ENCODE assay signal across 30 mouse cellular contexts in genomic region chr14:100206207-100206606, GRCm38 (mm10).
"Had no signal": no experiment of that assay in that cellular context is flagged by ENCODE, and none has a peak within 500 bp of the region (broad histone marks: within the 10 kb centered on the region; RNA-seq: fewer than 3 reads in every experiment).

No protein-coding gene starts in this region.

- H3K27ac ChIP-seq: left cerebral cortex, adult 2 months; limb, embryonic 10.5 days; limb, embryonic 12.5 days; limb, embryonic 13.5 days; limb, embryonic 15.5 days; liver, embryonic 12.5 days; liver, embryonic 13.5 days; liver, embryonic 14.5 days; liver, embryonic 15.5 days; lung, embryonic 15.5 days; macrophage; midbrain, embryonic 10.5 days; midbrain, embryonic 12.5 days; midbrain, embryonic 13.5 days; midbrain, embryonic 15.5 days; neural tube, embryonic 12.5 days had no signal

- H3K4me3 ChIP-seq: left cerebral cortex, adult 2 months; limb, embryonic 10.5 days; limb, embryonic 12.5 days; limb, embryonic 13.5 days; limb, embryonic 15.5 days; liver, embryonic 12.5 days; liver, embryonic 13.5 days; liver, embryonic 15.5 days; lung, embryonic 15.5 days; megakaryocyte, embryonic 14.5 days; midbrain, embryonic 10.5 days; midbrain, embryonic 12.5 days; midbrain, embryonic 13.5 days; midbrain, embryonic 15.5 days; myocyte; neural tube, embryonic 12.5 days had no signal

- H3K9ac ChIP-seq: limb, embryonic 12.5 days; limb, embryonic 13.5 days; limb, embryonic 15.5 days; liver, embryonic 12.5 days; liver, embryonic 13.5 days; liver, embryonic 14.5 days; liver, embryonic 15.5 days; lung, embryonic 14.5 days; lung, embryonic 15.5 days; midbrain, embryonic 12.5 days; midbrain, embryonic 13.5 days; midbrain, embryonic 15.5 days; neural tube, embryonic 12.5 days had no signal

- H3K4me2 ChIP-seq: limb, embryonic 12.5 days; limb, embryonic 13.5 days; limb, embryonic 15.5 days; liver, embryonic 12.5 days; liver, embryonic 13.5 days; liver, embryonic 15.5 days; lung, embryonic 14.5 days; lung, embryonic 15.5 days; midbrain, embryonic 11.5 days; midbrain, embryonic 12.5 days; midbrain, embryonic 13.5 days; midbrain, embryonic 15.5 days; neural tube, embryonic 12.5 days had no signal

- H3K27me3 ChIP-seq: limb, embryonic 12.5 days; limb, embryonic 13.5 days; limb, embryonic 15.5 days; liver, embryonic 12.5 days; liver, embryonic 13.5 days; liver, embryonic 15.5 days; lung, embryonic 15.5 days; megakaryocyte, embryonic 14.5 days; midbrain, embryonic 12.5 days; midbrain, embryonic 13.5 days; midbrain, embryonic 15.5 days; neural tube, embryonic 12.5 days had no signal

- H3K36me3 ChIP-seq: limb, embryonic 15.5 days; liver, embryonic 12.5 days; liver, embryonic 13.5 days; liver, embryonic 15.5 days; lung, embryonic 15.5 days; midbrain, embryonic 13.5 days; midbrain, embryonic 15.5 days; neural tube, embryonic 12.5 days had no signal

- H3K4me1 ChIP-seq: liver, embryonic 12.5 days; liver, embryonic 15.5 days; megakaryocyte, embryonic 14.5 days had no signal

- DNase-seq: left cerebral cortex, postnatal 4 days; liver, embryonic 13.5 days; lung, adult 18-20 months; lung, adult 2 months; lung, embryonic 14.5 days; lung, postnatal 10 days; lung, postnatal 14 days; lung, postnatal 36 days; lung, postnatal 4 days; midbrain, embryonic 14.5 days had no signal

- H3K9me3 ChIP-seq: limb, embryonic 10.5 days; limb, embryonic 12.5 days; limb, embryonic 13.5 days; limb, embryonic 15.5 days; liver, embryonic 12.5 days; liver, embryonic 13.5 days; liver, embryonic 15.5 days; lung, embryonic 15.5 days; midbrain, embryonic 10.5 days; midbrain, embryonic 12.5 days; midbrain, embryonic 13.5 days; midbrain, embryonic 15.5 days; neural tube, embryonic 12.5 days had no signal

- ATAC-seq: liver, embryonic 12.5 days; lung, postnatal 0 days; midbrain, embryonic 13.5 days; midbrain, embryonic 15.5 days; midbrain, embryonic 16.5 days had no signal
